Mouse (Mus musculus) lung, adult 2 months (tissue): ENCODE results near the gene Alg6. TPM values are rescaled to one million over a fixed set of nuclear protein-coding genes. Genes with fewer than 3 reads are reported as not detected.

Source experiments
- DNase-seq: peaks from one replicate; pipeline ENCODE4 v3.0.0; 2022
- H3K4me1 ChIP-seq: fragments of 200-500 bp; 2 replicates; pipeline ENCODE4 v1.6.1; 2011; ENCODE audit warnings: low read length; ENCODE audit not compliant: control insufficient read depth, insufficient read depth
- H3K4me3 ChIP-seq: fragments of 200-500 bp; replicated peaks from 2 replicates; pipeline ENCODE3; 2011; ENCODE audit warnings: low read depth, mild to moderate bottlenecking, control low read depth, low read length; ENCODE audit errors: extremely low read depth
- CTCF ChIP-seq: fragments of 200-500 bp; IDR thresholded peaks from 2 replicates; pipeline ENCODE4 v1.5.1; 2011; ENCODE audit warnings: mild to moderate bottlenecking, low read length, control low read depth; ENCODE audit not compliant: insufficient read depth
- POLR2A ChIP-seq: fragments of 200-500 bp; IDR thresholded peaks from 2 replicates; pipeline ENCODE4 v1.6.1; 2011; ENCODE audit warnings: low read depth, mild to moderate bottlenecking, control low read depth, low read length, borderline replicate concordance; ENCODE audit errors: extremely low read depth
- WGBS: fragments of 180-500 bp; shearing (Covaris S2); methylation state at CpG from one replicate; pipeline ENCODE4 v1.1.7; 2018; 5-methylcytosine and 5-hydroxymethylcytosine counted together
- polyA plus RNA-seq: library from polyadenylated mRNA; depleted of rRNA; stranded (reverse); fragments of >200 nt; gene quantifications from 2 replicates; pipeline ENCODE4 v1.2.3, GENCODE M21; 2012; rRNA removed

Alg6 gene
- polyA plus RNA-seq, 1 experiment = 4.6 TPM

DNA sequence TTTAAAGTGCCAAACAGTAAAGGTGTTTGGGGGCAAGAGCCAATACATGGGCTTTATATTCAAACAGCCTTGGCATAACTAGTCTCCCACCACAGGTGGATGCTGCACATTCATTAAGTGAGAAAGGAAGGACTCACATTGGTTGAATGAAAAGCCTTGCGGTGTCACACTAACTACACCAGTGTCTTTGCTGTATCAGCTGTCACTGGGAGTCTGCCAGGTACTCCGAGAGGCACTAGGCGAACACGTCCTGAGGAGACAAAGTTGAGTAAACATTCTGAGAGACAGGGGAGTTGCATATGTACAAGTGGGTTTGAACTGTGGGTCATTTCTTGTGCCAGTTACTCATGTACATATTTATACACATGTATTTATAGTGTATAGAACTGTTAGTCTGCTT, 8.9 kb downstream of the Alg6 start:
- no peak for TF ChIP-seq POLR2A
- no peak for TF ChIP-seq CTCF
- DNase-seq = no peak
- WGBS = 61% methylated on average over 4 of the region's 4 CpGs
- Histone ChIP-seq H3K4me3 (no peak overlapping the region), H3K4me1 (no peaks in the 10 kb centered on the region)

DNA sequence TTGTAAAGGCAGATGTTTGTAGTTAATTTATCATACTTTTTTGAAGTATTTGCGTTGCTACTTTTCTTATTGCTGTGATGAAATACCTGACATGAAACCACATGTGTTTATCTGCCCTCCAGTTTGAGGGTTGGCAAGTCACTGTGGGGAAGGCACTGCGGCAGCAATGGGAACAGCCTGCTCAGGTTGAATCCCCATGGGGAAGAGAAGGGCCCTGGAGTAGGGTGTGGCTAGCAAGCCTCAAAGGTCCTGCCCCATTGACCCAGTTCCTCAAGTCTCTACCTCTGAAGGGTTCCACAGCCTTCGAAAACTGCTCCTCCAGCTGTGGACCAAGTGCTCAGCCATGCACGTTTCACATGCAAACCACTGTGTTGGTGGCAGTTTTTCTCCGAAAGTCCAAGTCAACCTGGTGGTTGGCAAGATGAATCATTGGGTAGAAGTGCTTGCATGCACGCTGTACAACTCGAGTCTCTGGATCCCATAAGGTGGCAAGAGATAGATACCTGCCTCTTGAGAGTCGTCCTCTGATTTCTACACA, 10.5 kb downstream of the Alg6 start:
- Histone ChIP-seq H3K4me3 (no peak overlapping the region), H3K4me1 (no peaks in the 10 kb centered on the region)
- TF ChIP-seq CTCF (no peak), POLR2A (no peak)
- no peak for DNase-seq
- 82% methylated on average over 8 of the region's 8 CpGs for WGBS

DNA sequence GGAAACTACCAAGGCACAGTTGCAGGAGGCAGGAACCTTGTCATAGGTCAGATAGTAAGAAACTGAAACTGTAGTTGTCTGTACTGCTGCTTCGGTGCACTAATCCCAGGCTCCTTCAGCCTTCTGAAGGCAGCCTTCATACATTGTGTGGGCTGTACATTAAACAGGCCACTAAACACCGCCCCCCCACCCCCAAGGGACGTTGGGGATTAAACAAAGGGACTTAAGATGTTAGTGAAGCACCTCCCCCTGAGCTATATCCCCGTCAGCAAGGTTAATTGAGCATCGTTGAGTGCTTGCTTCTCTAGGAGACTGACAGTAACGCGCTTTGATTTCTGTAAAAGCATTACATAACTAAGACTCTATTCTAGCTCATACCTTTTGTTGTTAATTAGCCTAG, 24.4 kb downstream of the Alg6 start:
- WGBS = 74% methylated on average over 7 of the region's 7 CpGs
- H3K4me1 ChIP-seq = no peaks in the 10 kb centered on the region
- no peak for TF ChIP-seq CTCF
- no peak for TF ChIP-seq POLR2A
- DNase-seq = no peak
- no peak overlapping the region for H3K4me3 ChIP-seq

DNA sequence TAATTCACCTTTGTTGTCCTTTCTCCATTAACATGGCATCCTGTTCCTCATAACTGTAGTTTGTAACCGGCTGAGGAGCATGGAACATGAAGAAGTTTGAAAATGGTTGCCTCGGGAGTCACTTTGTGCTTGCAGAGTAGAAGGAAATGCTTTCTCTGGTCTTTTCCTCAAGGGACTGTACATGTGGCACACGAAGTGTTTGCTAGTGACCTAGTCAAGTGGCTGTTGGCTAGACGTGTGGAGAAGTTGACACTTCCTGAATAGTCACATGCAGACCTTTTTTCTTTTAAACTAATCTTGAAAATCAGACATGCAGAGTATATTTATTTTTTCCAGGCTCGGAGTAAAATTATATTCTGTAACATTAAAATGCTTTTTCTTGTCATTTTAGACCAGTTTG, 37.0 kb downstream of the Alg6 start:
- no peak for DNase-seq
- 68% methylated on average over 5 of the region's 5 CpGs for WGBS
- no peak for TF ChIP-seq CTCF
- TF ChIP-seq POLR2A = no peak

DNA sequence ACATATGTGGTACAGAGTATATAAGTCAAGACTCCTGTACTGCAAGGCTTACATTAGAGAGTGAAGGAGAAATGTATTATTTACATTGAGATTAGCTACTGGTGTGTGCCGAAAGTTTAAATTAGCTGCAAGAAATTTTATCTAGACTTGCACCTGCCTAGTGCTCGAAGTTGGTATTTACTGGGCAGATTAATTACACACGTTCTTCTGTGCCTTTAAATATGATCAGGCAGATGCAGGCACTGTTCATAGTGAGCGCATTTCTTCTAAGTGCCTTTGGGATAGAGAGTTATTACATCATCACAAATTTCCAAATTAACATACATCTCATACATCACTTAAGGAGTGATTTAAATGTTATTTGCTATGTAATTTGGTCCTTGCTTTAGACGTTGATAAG, 50.8 kb downstream of the Alg6 start:
- no peak for DNase-seq
- Histone ChIP-seq H3K4me1 (no peaks in the 10 kb centered on the region), H3K4me3 (no peak overlapping the region)
- 64% methylated on average over 5 of the region's 5 CpGs for WGBS
- TF ChIP-seq CTCF (no peak), POLR2A (no peak)

More for the DNA sequence above, 37.0 kb downstream of the Alg6 start:
- peaks cover 2% of the 10 kb centered on the region; the same call in 1 of the 2 replicates for H3K4me1 ChIP-seq
- no peak overlapping the region for H3K4me3 ChIP-seq

DNA sequence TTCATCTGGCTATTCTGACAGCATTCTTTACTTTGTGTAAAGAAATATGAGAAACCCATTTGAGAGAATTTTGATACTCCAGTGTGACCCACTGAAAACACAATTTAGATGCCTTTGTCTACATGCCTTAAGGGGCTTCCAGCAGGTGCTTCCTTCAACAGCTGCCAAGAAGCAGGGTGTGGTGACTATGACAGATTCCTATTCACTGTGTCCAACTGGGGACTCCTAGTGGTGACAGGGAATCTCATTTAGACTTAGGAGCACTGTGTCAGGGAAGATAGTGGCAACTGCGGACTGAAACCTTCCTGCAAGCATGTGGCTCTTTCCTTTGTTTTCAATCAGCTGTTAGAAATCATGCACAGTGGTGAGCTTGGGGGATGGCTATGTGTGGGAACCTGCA, 51.3 kb downstream of the Alg6 start:
- WGBS = 36% methylated on average over 1 of the region's 1 CpGs
- TF ChIP-seq CTCF = no peak
- no peak for TF ChIP-seq POLR2A
- no peak for DNase-seq
- H3K4me3 ChIP-seq = no peak overlapping the region
- H3K4me1 ChIP-seq = no peaks in the 10 kb centered on the region

DNA sequence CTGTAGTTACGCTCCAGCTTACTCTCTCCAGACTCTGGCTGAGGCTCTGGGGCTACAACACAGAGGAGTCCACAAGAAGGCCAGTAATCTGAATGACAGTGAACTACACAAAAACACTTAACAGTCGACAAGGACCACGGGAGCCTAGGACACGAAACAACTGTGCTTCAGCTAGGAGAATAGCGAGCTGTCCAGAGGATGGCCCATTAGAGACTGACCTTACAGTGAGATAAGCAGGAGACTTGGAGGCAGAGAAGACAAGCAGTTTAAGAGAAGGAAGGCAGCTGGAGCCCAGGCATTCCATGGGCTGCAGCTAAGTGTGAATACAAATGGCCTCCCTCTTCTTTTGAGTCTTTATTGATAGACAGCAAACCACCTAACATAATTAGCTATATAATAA, 55.1 kb downstream of the Alg6 start:
- 68% methylated on average over 5 of the region's 5 CpGs for WGBS
- TF ChIP-seq POLR2A = no peak
- TF ChIP-seq CTCF = no peak
- DNase-seq = no peak
- no peak overlapping the region for H3K4me3 ChIP-seq
- H3K4me1 ChIP-seq = no peaks in the 10 kb centered on the region

DNA sequence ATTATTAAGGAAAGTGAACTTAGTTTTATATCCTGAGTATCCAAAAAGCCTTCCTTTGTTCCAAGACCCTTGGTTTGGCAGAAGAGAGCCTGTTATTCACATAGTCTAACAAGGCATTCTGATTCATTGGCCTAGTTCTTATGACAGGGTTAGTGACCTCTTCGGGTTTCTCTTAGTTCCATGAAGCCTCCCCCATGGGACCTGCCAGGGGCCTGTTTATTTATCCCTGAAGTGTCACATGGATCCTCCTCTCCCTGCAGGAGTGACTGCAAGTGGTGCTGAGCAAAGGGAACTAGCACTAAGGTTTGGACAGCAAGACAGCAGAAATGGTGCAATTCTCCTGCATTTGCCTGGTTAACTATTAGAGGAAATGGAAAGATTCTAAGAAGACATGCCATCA, 57.6 kb downstream of the Alg6 start:
- WGBS = 24% methylated on average over 1 of the region's 1 CpGs
- Histone ChIP-seq H3K4me3 (no peak overlapping the region), H3K4me1 (no peaks in the 10 kb centered on the region)
- no peak for TF ChIP-seq POLR2A
- TF ChIP-seq CTCF = no peak
- no peak for DNase-seq

DNA sequence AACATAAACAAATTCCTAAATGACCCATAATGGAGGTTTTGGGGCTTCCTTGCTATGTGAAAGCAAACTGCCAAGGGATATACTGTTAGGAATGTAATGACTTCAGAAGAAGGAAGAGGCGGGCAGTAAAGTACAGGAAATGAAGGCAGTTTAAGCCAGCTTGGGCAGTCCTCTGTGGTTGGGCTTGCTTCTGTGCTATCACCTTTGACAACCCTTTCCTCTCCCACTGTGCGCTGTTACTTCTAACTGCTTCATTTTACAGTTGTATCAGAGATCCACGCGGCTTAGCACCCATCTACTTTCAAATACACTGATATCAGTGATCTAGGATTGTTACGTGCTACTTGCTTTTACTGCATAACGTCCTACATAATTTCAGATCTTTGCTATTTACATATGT, 76.9 kb downstream of the Alg6 start:
- TF ChIP-seq CTCF = no peak
- no peak for TF ChIP-seq POLR2A
- WGBS = 81% methylated on average over 6 of the region's 6 CpGs
- no peak overlapping the region for H3K4me3 ChIP-seq
- no peaks in the 10 kb centered on the region for H3K4me1 ChIP-seq
- DNase-seq = no peak

Other genes with a start within 250 kb of the Alg6 start
- 0.28 and 0.62 TPM in 2 replicates for gene Foxd3, start 59.4 kb upstream of the Alg6 start, polyA plus RNA-seq
- 4.0 and 4.9 TPM in 2 replicates for gene Efcab7, start 113.5 kb downstream of the Alg6 start, polyA plus RNA-seq
- 31.4 and 45.2 TPM in 2 replicates for gene Pgm1, start 213.8 kb downstream of the Alg6 start, polyA plus RNA-seq
- gene Itgb3bp, start 214.1 kb downstream of the Alg6 start, polyA plus RNA-seq = 0.38 and 0.52 TPM in 2 replicates